Comparison of ENCODE assay signal across 15 mouse cellular contexts in genomic region chr2:33086016-33086596, GRCm38 (mm10). TPM values are rescaled to one million over a fixed set of nuclear protein-coding genes. Genes with fewer than 3 reads are reported as not detected.
DNase-seq lines count a peak whose midpoint lies in the region; ATAC-seq and TF ChIP-seq lines count a peak whose summit lies in the region.
"Had no signal": no experiment of that assay in that cellular context is flagged by ENCODE, and none has a peak within 500 bp of the region (broad histone marks: within the 10 kb centered on the region; RNA-seq: fewer than 3 reads in every experiment).

No protein-coding gene starts in this region.

- ATAC-seq in forebrain, embryonic 13.5 days = no peak
- ATAC-seq in midbrain, embryonic 15.5 days (replicated peaks) = no peak
- ATAC-seq: intestine, embryonic 16.5 days; liver, embryonic 12.5 days had no signal

- TF ChIP-seq CTCF in layer of hippocampus, adult 2 months (conservative IDR thresholded peaks at IDR 0.05) = no peak

- no peak overlapping the region for H3K9ac ChIP-seq in forebrain, embryonic 13.5 days
- no peak overlapping the region for H3K9ac ChIP-seq in midbrain, embryonic 15.5 days
- H3K9ac ChIP-seq: liver, embryonic 12.5 days; lung, embryonic 15.5 days had no signal

- no peak overlapping the region for H3K4me3 ChIP-seq in forebrain, embryonic 13.5 days
- no peak overlapping the region for H3K4me3 ChIP-seq in forebrain, embryonic 10.5 days
- H3K4me3 ChIP-seq in layer of hippocampus, adult 2 months = peak overlapping the region; percentile 15; the same call in 1 of the 2 replicates
- peak overlapping the region; percentile 24 for H3K4me3 ChIP-seq in midbrain, embryonic 15.5 days
- H3K4me3 ChIP-seq: erythroblast, embryonic 14.5 days; liver, embryonic 12.5 days; lung, embryonic 15.5 days had no signal

- WGBS in forebrain, embryonic 13.5 days = 32% methylated on average over 7 of the region's 7 CpGs
- 51% methylated on average over 7 of the region's 7 CpGs for WGBS in forebrain, embryonic 10.5 days
- WGBS in midbrain, embryonic 15.5 days = 20% methylated on average over 7 of the region's 7 CpGs

- 0 out of 2 replicates have a peak overlapping the region, but pooled peaks have one; percentile 25 for H3K27ac ChIP-seq in forebrain, embryonic 13.5 days
- no peak overlapping the region for H3K27ac ChIP-seq in forebrain, embryonic 10.5 days
- peak overlapping the region; percentile 47; the same call in 1 of the 2 replicates for H3K27ac ChIP-seq in layer of hippocampus, adult 2 months
- H3K27ac ChIP-seq in midbrain, embryonic 15.5 days = peak overlapping the region; percentile 72
- H3K27ac ChIP-seq: liver, embryonic 12.5 days; lung, embryonic 15.5 days had no signal

- H3K9me3 ChIP-seq in forebrain, embryonic 13.5 days (replicated peaks) = no peaks in the 10 kb centered on the region
- no peaks in the 10 kb centered on the region for H3K9me3 ChIP-seq in forebrain, embryonic 10.5 days
- H3K9me3 ChIP-seq in midbrain, embryonic 15.5 days = no peaks in the 10 kb centered on the region
- H3K9me3 ChIP-seq: liver, embryonic 12.5 days; lung, embryonic 15.5 days had no signal

- H3K36me3 ChIP-seq in forebrain, embryonic 13.5 days (ENCODE audit: poor library complexity, severe bottlenecking) = no peaks in the 10 kb centered on the region
- no peaks in the 10 kb centered on the region for H3K36me3 ChIP-seq in forebrain, embryonic 10.5 days (replicated peaks)
- H3K36me3 ChIP-seq in midbrain, embryonic 15.5 days (replicated peaks) = no peaks in the 10 kb centered on the region
- H3K36me3 ChIP-seq: liver, embryonic 12.5 days; lung, embryonic 15.5 days had no signal

- H3K4me1 ChIP-seq in forebrain, embryonic 13.5 days = no peaks in the 10 kb centered on the region
- peaks cover 3% of the 10 kb centered on the region; the same call in 1 of the 2 replicates for H3K4me1 ChIP-seq in forebrain, embryonic 10.5 days
- H3K4me1 ChIP-seq in midbrain, embryonic 15.5 days = 0 out of 2 replicates have a peak, but pooled peaks cover 5% of the 10 kb centered on the region
- H3K4me1 ChIP-seq: liver, embryonic 12.5 days; lung, embryonic 15.5 days had no signal

- DNase-seq in forebrain, embryonic 10.5 days (ENCODE audit: extremely low spot score, low spot score) = no peak
- no peak for DNase-seq in layer of hippocampus, adult 2 months (ENCODE audit: low spot score in 2 of 2)
- no peak for DNase-seq in layer of hippocampus, adult 18-20 months (ENCODE audit: low spot score in 2 of 2)
- DNase-seq in brain, embryonic 18.5 days (ENCODE audit: low read depth, low spot score) = peak; percentile 8
- no peak for DNase-seq in kidney, postnatal 36 days
- DNase-seq: adrenal gland, adult 8-10 months; B cell, adult 2 months; retina, postnatal 1 day had no signal

- H3K27me3 ChIP-seq in forebrain, embryonic 13.5 days = no peaks in the 10 kb centered on the region
- no peaks in the 10 kb centered on the region for H3K27me3 ChIP-seq in forebrain, embryonic 10.5 days (ENCODE audit: poor library complexity, severe bottlenecking)
- H3K27me3 ChIP-seq in midbrain, embryonic 15.5 days (replicated peaks) = no peaks in the 10 kb centered on the region
- H3K27me3 ChIP-seq: liver, embryonic 12.5 days; lung, embryonic 15.5 days had no signal

- no peak overlapping the region for H3K4me2 ChIP-seq in forebrain, embryonic 13.5 days
- peak overlapping the region; percentile 33 for H3K4me2 ChIP-seq in midbrain, embryonic 15.5 days
- H3K4me2 ChIP-seq: heart, embryonic 11.5 days; liver, embryonic 12.5 days; lung, embryonic 15.5 days had no signal

RNA-seq across cellular contexts. Expression of gene Garnl3, which starts 45.3 kb away (rescaled TPM):
- polyA plus RNA-seq in forebrain, embryonic 13.5 days (2015; fragmentation: Nextera tagmentation; extraction: Ambion mirVana) = 12.1 and 12.2 TPM in 2 replicates
- 8.6 and 9.1 TPM in 2 replicates for polyA plus RNA-seq in forebrain, embryonic 10.5 days (2016; fragmentation: Nextera tagmentation; extraction: Ambion mirVana)
- total RNA-seq in layer of hippocampus, adult 2 months (2021) = 10 to 100 TPM; 31.7 to 35.2 TPM
- 10 to 100 TPM; 28.7 to 37.6 TPM for total RNA-seq in layer of hippocampus, adult 18-20 months (2021)
- polyA plus RNA-seq in midbrain, embryonic 15.5 days (2015; fragmentation: Nextera tagmentation; extraction: Ambion mirVana) = 53.2 and 61.1 TPM in 2 replicates
- polyA plus RNA-seq: erythroblast, embryonic 14.5 days had no signal

Comparison
In these comparisons a context has a peak if more than half of its experiments do, and no peak if none do; other contexts are left out.
1. H3K4me3 ChIP-seq: peak in layer of hippocampus, adult 2 months (single experiment) and midbrain, embryonic 15.5 days (single experiment); none in forebrain, embryonic 13.5 days (single experiment) and forebrain, embryonic 10.5 days (single experiment).